Mouse (Mus musculus) heart, adult 9 months (tissue): ENCODE data around the gene Taar3.

Source experiments
- DNase-seq, 2 experiments: peaks; one replicate each; pipeline ENCODE4 v3.0.0; 2022; ENCODE audit warnings: low spot score in 2 of 2

The Taar3 gene

GRCm38 (mm10) chr10:23999639-24000038 is 50.3 kb downstream of the Taar3 start, which contains the start of gene Taar7b:
Gene Taar7b, plus strand, starts transcription at chr10:23999939.
- DNase-seq: no peak
